Mouse (Mus musculus) spleen, adult 2 months (tissue): Measurements from ENCODE around the gene Tnk2. TPM values are rescaled to one million over a fixed set of nuclear protein-coding genes. Genes with fewer than 3 reads are reported as not detected.
A peak's percentile ranks its signal among the peaks of the same experiment; 100 is the strongest.

ENCODE experiments used
- DNase-seq, 2 experiments: peaks; one replicate each; pipeline versions ENCODE4 v3.0.0 to v3.0.0-alpha.2; 2012 to 2021; ENCODE audit warnings: low spot score in 2 of 2, low read depth in 1 of 2
- H3K27ac ChIP-seq: fragments of 200-500 bp; 2 replicates; pipeline ENCODE4 v1.5.1; 2012; ENCODE audit warnings: low read length, inconsistent platforms; ENCODE audit not compliant: insufficient read depth
- H3K27me3 ChIP-seq: fragments of 200-500 bp; 2 replicates; pipeline ENCODE4 v1.6.1; 2012; ENCODE audit warnings: mild to moderate bottlenecking, moderate library complexity, low read length, inconsistent platforms; ENCODE audit not compliant: control insufficient read depth, insufficient read depth
- H3K36me3 ChIP-seq: fragments of 200-500 bp; 2 replicates; pipeline ENCODE4 v1.6.1; 2012; ENCODE audit warnings: mild to moderate bottlenecking, low read length, inconsistent platforms; ENCODE audit not compliant: control insufficient read depth, insufficient read depth
- H3K4me1 ChIP-seq: fragments of 200-500 bp; 2 replicates; pipeline ENCODE4 v1.6.1; 2011; ENCODE audit warnings: inconsistent platforms; ENCODE audit not compliant: control insufficient read depth, insufficient read depth, insufficient read length
- H3K4me3 ChIP-seq: fragments of 200-500 bp; 2 replicates; pipeline ENCODE4 v1.5.1; 2011; ENCODE audit warnings: mild to moderate bottlenecking, inconsistent platforms; ENCODE audit not compliant: insufficient read depth, insufficient read length; ENCODE audit errors: extremely low read depth
- CTCF ChIP-seq: fragments of 200-500 bp; IDR thresholded peaks from 2 replicates; pipeline ENCODE4 v1.5.1; 2011; ENCODE audit warnings: mild to moderate bottlenecking, inconsistent platforms; ENCODE audit not compliant: insufficient read depth, insufficient read length, insufficient replicate concordance; ENCODE audit errors: extremely low read depth
- POLR2A ChIP-seq: fragments of 200-500 bp; IDR thresholded peaks from 2 replicates; pipeline ENCODE4 v1.6.1; 2011; ENCODE audit warnings: low read depth, low read length, inconsistent platforms
- WGBS: fragments of 180-500 bp; shearing (Covaris S2); methylation state at CpG from one replicate; pipeline ENCODE4 v1.1.7; 2018; 5-methylcytosine and 5-hydroxymethylcytosine counted together
- polyA plus RNA-seq: library from polyadenylated mRNA; depleted of rRNA; stranded (reverse); fragments of >200 nt; gene quantifications from 2 replicates; pipeline ENCODE4 v1.2.3, GENCODE M21; 2012

Gene Tnk2
- polyA plus RNA-seq, 1 experiment, result 109 TPM

DNA sequence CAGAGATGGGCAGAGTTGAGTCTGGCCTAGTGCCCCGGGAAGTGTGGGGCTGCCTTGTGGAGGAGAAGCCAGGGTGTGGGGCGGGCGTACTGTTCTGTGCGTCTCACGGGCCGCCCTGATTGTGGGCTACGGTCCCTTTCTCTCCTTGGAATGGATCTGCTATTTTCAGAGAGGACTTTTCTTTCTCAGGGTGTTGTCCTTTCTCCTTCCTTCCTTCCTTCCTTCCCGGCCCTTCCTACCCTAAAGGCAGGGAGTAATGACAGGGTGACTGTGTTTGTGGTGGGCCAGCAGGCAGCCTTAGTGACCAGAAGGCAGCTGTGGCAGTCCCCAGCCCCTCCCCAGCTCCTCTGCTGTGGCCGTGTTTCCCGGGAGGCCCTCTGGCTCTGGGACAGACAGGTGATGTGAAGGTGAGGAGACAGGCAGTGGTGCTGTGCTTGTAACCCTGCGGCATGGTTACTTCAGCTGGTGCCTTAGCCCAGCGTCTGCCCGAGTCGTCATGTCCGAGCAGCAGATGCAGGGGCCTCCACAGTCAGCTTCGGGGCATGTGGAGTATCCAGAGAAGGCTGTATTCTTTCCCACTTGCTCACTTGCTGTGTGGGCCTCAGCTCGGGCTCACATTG lies 30.6 kb downstream of the Tnk2 start:
- WGBS, result 93% methylated on average over 17 of the region's 17 CpGs
- no peak overlapping the region for H3K27ac ChIP-seq
- H3K27me3 ChIP-seq, result no peaks in the 10 kb centered on the region
- TF ChIP-seq CTCF (no peak), POLR2A (no peak)
- H3K4me1 ChIP-seq, result no peaks in the 10 kb centered on the region
- DNase-seq, result no peak
- no peak overlapping the region for H3K4me3 ChIP-seq
- H3K36me3 ChIP-seq, result peaks cover 55% of the 10 kb centered on the region

DNA sequence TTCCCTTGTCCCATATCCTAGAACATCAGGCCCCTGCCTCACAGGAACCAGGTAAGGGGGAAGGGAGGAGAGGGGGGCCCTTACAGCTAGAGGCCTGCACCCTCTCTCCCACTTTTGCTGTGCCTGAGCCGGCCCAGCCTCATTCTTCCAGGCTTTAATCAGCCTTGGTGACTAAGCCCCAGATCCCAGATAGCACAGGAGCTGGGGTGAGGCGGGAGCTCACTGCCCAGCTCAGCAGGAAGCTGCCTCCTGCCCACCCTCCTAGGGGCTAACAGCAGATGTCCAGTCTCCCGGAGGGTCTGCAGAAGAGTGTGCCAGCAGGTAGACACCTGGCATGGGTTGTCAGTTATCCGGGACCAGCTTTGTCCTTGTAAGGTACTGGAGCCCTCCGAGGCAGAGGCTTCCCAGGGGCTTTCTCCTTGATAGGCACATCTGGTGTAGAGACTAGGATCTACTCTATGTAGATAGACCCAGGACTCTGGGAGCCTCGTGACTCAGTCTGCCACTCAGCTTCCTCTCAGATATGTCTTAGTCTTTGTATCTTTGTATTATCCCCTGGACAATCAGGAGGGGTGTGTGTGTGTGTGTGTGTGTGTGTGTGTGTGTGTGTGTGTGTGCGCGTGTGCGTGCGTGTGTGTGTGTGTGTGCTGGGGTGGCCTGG lies 33.5 kb downstream of the Tnk2 start:
- 88% methylated on average over 10 of the region's 10 CpGs for WGBS
- H3K36me3 ChIP-seq, result peaks cover 49% of the 10 kb centered on the region
- DNase-seq, result no peak
- no peak overlapping the region for H3K27ac ChIP-seq
- H3K4me3 ChIP-seq, result no peak overlapping the region
- H3K27me3 ChIP-seq, result no peaks in the 10 kb centered on the region
- TF ChIP-seq POLR2A (no peak), CTCF (no peak)
- no peaks in the 10 kb centered on the region for H3K4me1 ChIP-seq

DNA sequence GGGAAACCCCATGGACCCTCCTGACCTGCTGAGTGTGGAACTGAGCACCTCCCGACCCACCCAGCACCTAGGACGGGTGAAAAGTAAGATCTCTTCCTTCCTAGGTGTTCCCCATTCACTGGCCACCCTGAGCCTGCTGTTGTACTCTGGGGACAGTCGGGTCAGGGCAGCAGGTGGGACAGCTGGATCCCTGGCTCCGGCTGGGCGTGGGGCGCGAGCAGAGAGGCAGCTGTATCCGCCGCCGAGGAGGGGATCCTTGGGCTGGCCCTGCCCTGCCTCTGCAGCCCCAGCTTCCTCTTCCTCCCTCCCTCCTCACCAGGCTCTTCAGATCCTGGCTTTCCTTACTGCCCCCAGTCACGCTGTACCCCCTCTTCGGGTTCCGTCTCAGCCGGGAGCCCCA lies 34.2 kb downstream of the Tnk2 start:
- DNase-seq, result no peak
- Histone ChIP-seq H3K4me1 (no peaks in the 10 kb centered on the region), H3K27ac (no peak overlapping the region), H3K36me3 (peaks cover 47% of the 10 kb centered on the region), H3K27me3 (no peaks in the 10 kb centered on the region), H3K4me3 (no peak overlapping the region)
- 87% methylated on average over 14 of the region's 14 CpGs for WGBS
- TF ChIP-seq POLR2A (no peak), CTCF (no peak)

GRCm38 (mm10) chr16:32678812-32679211 lies 35.1 kb downstream of the Tnk2 start:
- Histone ChIP-seq H3K36me3 (peaks cover 45% of the 10 kb centered on the region), H3K4me1 (no peaks in the 10 kb centered on the region), H3K27me3 (no peaks in the 10 kb centered on the region), H3K4me3 (no peak overlapping the region), H3K27ac (no peak overlapping the region)
- no peak for TF ChIP-seq POLR2A
- no peak for TF ChIP-seq CTCF
- WGBS, result 91% methylated on average over 14 of the region's 14 CpGs
- no peak for DNase-seq

DNA sequence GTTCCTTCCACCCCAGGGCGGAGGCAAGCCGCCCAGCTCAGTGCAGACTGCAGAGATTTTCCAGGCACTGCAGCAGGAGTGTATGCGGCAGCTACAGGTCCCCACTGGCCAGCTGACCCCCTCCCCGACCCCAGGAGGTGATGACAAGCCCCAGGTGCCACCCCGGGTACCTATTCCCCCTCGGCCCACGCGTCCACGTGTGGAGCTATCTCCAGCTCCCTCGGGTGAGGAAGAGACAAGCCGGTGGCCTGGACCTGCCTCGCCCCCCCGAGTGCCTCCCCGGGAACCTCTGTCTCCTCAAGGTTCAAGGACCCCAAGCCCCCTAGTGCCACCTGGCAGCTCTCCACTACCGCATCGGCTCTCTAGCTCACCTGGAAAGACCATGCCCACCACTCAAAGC lies 36.3 kb downstream of the Tnk2 start:
- 98% methylated on average over 16 of the region's 16 CpGs for WGBS
- no peak for TF ChIP-seq POLR2A
- TF ChIP-seq CTCF, result no peak
- no peak overlapping the region for H3K4me3 ChIP-seq
- H3K4me1 ChIP-seq, result no peaks in the 10 kb centered on the region
- no peak for DNase-seq
- peaks cover 45% of the 10 kb centered on the region for H3K36me3 ChIP-seq
- no peak overlapping the region for H3K27ac ChIP-seq
- no peaks in the 10 kb centered on the region for H3K27me3 ChIP-seq

- H3K27me3 ChIP-seq, result no peaks in the 10 kb centered on the region
- no peak overlapping the region for H3K27ac ChIP-seq
- H3K4me1 ChIP-seq, result no peaks in the 10 kb centered on the region
- peaks cover 40% of the 10 kb centered on the region for H3K36me3 ChIP-seq
- DNase-seq, result no peak
- H3K4me3 ChIP-seq, result no peak overlapping the region
- 90% methylated on average over 6 of the region's 6 CpGs for WGBS
- TF ChIP-seq CTCF (no peak), POLR2A (no peak)
Measured at GRCm38 (mm10) chr16:32680806-32681205, 37.1 kb downstream of the Tnk2 start.

DNA sequence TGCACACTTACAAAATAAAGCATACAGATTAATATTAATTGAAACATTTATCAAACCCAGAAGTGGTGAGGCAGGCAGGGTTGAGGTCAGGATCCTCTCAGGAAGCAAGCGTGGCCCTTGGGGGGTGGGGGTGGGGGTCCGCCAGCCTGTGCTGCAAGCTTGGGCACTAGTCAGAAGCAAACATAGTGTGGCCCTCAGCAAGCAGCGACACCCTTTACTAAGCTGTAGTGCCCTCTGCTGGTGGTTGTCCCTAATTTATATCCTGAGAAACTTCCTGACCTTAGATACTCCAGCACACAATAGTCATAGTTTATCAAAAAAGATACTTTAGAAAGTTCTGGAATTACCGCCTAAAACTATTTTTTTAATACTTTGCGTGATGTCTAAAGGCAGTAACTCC lies 38.5 kb downstream of the Tnk2 start:
- 29% methylated on average over 5 of the region's 5 CpGs for WGBS
- DNase-seq, result peak; percentile 39 to 65
- TF ChIP-seq CTCF (peak; percentile 66; the same call in 1 of the 2 replicates), POLR2A (no peak)
- H3K27me3 ChIP-seq, result no peaks in the 10 kb centered on the region
- no peaks in the 10 kb centered on the region for H3K4me1 ChIP-seq
- H3K4me3 ChIP-seq, result no peak overlapping the region
- no peak overlapping the region for H3K27ac ChIP-seq
- peaks cover 27% of the 10 kb centered on the region for H3K36me3 ChIP-seq
